In genomic region chr15:92965556-92965955, GRCm38 (mm10) we compare ENCODE assay signal across 19 mouse cellular contexts.
DNase-seq lines count a peak whose midpoint lies in the region; TF ChIP-seq lines count a peak whose summit lies in the region.
"Had no signal": no experiment of that assay in that cellular context is flagged by ENCODE, and none has a peak within 500 bp of the region (broad histone marks: within the 10 kb centered on the region; RNA-seq: fewer than 3 reads in every experiment).

No protein-coding gene starts in this region.

- no peak for TF ChIP-seq POLR2A in thymus, adult 2 months (IDR thresholded peaks at IDR 0.05; ENCODE audit: control insufficient read depth, extremely low read depth, insufficient read depth, low read length, poor library complexity)

- H3K4me1 ChIP-seq in thymus, adult 2 months (replicated peaks; ENCODE audit: control insufficient read depth, insufficient read depth, low read length) = no peaks in the 10 kb centered on the region
- H3K4me1 ChIP-seq: embryonic facial prominence, embryonic 12.5 days; forebrain, embryonic 13.5 days; forebrain, embryonic 15.5 days had no signal

- TF ChIP-seq CTCF in thymus, adult 2 months (IDR thresholded peaks at IDR 0.05; ENCODE audit: borderline replicate concordance, control insufficient read depth, extremely low read depth, insufficient read depth, low read length, poor library complexity) = no peak

- no peak overlapping the region for H3K27ac ChIP-seq in thymus, adult 2 months (ENCODE audit: control insufficient read depth, insufficient read depth, low read length)
- H3K27ac ChIP-seq: embryonic facial prominence, embryonic 10.5 days; embryonic facial prominence, embryonic 12.5 days; forebrain, embryonic 13.5 days; forebrain, embryonic 15.5 days had no signal

- 92% methylated on average over 1 of the region's 1 CpGs for WGBS in thymus, adult 2 months

- no peaks in the 10 kb centered on the region for H3K27me3 ChIP-seq in thymus, adult 2 months (ENCODE audit: control insufficient read depth, insufficient read depth, low read length)
- H3K27me3 ChIP-seq: embryonic facial prominence, embryonic 12.5 days; forebrain, embryonic 13.5 days; forebrain, embryonic 15.5 days had no signal

- no peaks in the 10 kb centered on the region for H3K36me3 ChIP-seq in thymus, adult 2 months (ENCODE audit: control insufficient read depth, insufficient read depth, low read length)
- H3K36me3 ChIP-seq: embryonic facial prominence, embryonic 10.5 days; embryonic facial prominence, embryonic 12.5 days; forebrain, embryonic 15.5 days had no signal

- no peak overlapping the region for H3K4me3 ChIP-seq in thymus, adult 2 months (ENCODE audit: control insufficient read depth, insufficient read depth, low read length)
- H3K4me3 ChIP-seq: embryonic facial prominence, embryonic 10.5 days; embryonic facial prominence, embryonic 12.5 days; erythroblast, embryonic 14.5 days; forebrain, embryonic 13.5 days; forebrain, embryonic 15.5 days had no signal

- DNase-seq in 3134 (ENCODE audit: extremely low read depth, insufficient read length, low spot score) (peak; percentile 69), 3T3-L1 (ENCODE audit: low read depth, low spot score) (peak; percentile 9)
- peak; percentile 51 for DNase-seq in fibroblast of lung, adult 2 months (ENCODE audit: low read depth)
- DNase-seq in thymus, adult 2 months = no peak
- no peak for DNase-seq in c-Kit-positive CD71-positive TER-119-positive erythroid progenitor cells, embryonic 14.5 days (ENCODE audit: low spot score)
- DNase-seq: adrenal gland, adult 2 months; adrenal gland, postnatal 10 days; adrenal gland, postnatal 25 days; cerebellum, adult 11-12 months; cerebellum, adult 2 months; cerebellum, adult 9-10 months; cerebellum, postnatal 10 days; cerebellum, postnatal 25 days; forebrain, postnatal 0 days had no signal

Comparison
In these comparisons a context has a peak if more than half of its experiments do, and no peak if none do; other contexts are left out.
1. DNase-seq: peak in 3134 (single experiment), 3T3-L1 (single experiment) and fibroblast of lung, adult 2 months (single experiment); none in thymus, adult 2 months (single experiment) and c-Kit-positive CD71-positive TER-119-positive erythroid progenitor cells, embryonic 14.5 days (single experiment).